Mouse (Mus musculus) layer of hippocampus, postnatal 36 days (tissue): ENCODE data around the gene B3gnt3. TPM values are rescaled to one million over a fixed set of nuclear protein-coding genes. Genes with fewer than 3 reads are reported as not detected.
"Not testable (repeated sequence)": the region's sequence is repeated elsewhere in the genome, so short reads cannot be mapped to it uniquely, and the experiment has no call there.

Source experiments
- DNase-seq, 2 experiments: peaks; one replicate each; pipeline ENCODE4 v3.0.0; 2022
- total RNA-seq, 2 experiments: library from RNA; stranded (reverse); gene quantifications; 2 replicates each; pipeline ENCODE4 v1.2.3; 2021

The B3gnt3 gene
- total RNA-seq, 2 experiments from 2014 or later = 0.40 to 0.91 TPM

GRCm38 (mm10) chr8:71709800-71710446 lies 8.3 kb upstream of the B3gnt3 start:
- DNase-seq = peak; percentile 79 to 80

- DNase-seq = no peak
These were observed 7.7 kb upstream of the B3gnt3 start for GRCm38 (mm10) chr8:71709134-71709799.

GRCm38 (mm10) chr8:71707874-71708273 lies 6.3 kb upstream of the B3gnt3 start:
- DNase-seq = no peak

GRCm38 (mm10) chr8:71703400-71703799 lies 1.8 kb upstream of the B3gnt3 start:
- DNase-seq = not testable (repeated sequence)

GRCm38 (mm10) chr8:71702923-71703322 lies 1.3 kb upstream of the B3gnt3 start:
- DNase-seq = no peak

- no peak for DNase-seq
These were observed 471 bp upstream of the B3gnt3 start for GRCm38 (mm10) chr8:71702087-71702432.

GRCm38 (mm10) chr8:71700493-71701269 lies 908 bp downstream of the B3gnt3 start:
- DNase-seq = no peak

- not testable (repeated sequence) for DNase-seq
These were observed 6.1 kb downstream of the B3gnt3 start for GRCm38 (mm10) chr8:71695456-71695855.

- DNase-seq = no peak
These were observed 8.2 kb downstream of the B3gnt3 start for GRCm38 (mm10) chr8:71693166-71694041.

- no peak for DNase-seq
These were observed 9.1 kb downstream of the B3gnt3 start for GRCm38 (mm10) chr8:71692509-71692908.

GRCm38 (mm10) chr8:71689028-71689427 lies 12.6 kb downstream of the B3gnt3 start, which contains the start of gene Insl3:
Insl3 (plus strand) TSS chr8:71689214.
- DNase-seq = no peak

- no peak for DNase-seq
These were observed 14.0 kb downstream of the B3gnt3 start for GRCm38 (mm10) chr8:71687616-71688015.

GRCm38 (mm10) chr8:71686143-71686734 lies 15.3 kb downstream of the B3gnt3 start:
- DNase-seq = no peak

GRCm38 (mm10) chr8:71685573-71685972 lies 16.0 kb downstream of the B3gnt3 start:
- no peak for DNase-seq

GRCm38 (mm10) chr8:71684701-71685100 lies 16.9 kb downstream of the B3gnt3 start:
- no peak for DNase-seq

- no peak for DNase-seq
These were observed 18.8 kb downstream of the B3gnt3 start for GRCm38 (mm10) chr8:71682832-71683231.

GRCm38 (mm10) chr8:71681369-71681915 lies 20.1 kb downstream of the B3gnt3 start:
- DNase-seq = no peak

- no peak for DNase-seq
These were observed 21.1 kb downstream of the B3gnt3 start for GRCm38 (mm10) chr8:71680471-71680870.

GRCm38 (mm10) chr8:71679550-71680168 lies 21.9 kb downstream of the B3gnt3 start:
- no peak for DNase-seq

GRCm38 (mm10) chr8:71679116-71679515 lies 22.5 kb downstream of the B3gnt3 start:
- DNase-seq = no peak

GRCm38 (mm10) chr8:71678216-71678615 lies 23.4 kb downstream of the B3gnt3 start:
- no peak for DNase-seq
